Mouse (Mus musculus) gastrocnemius, adult 2 months (tissue): Measurements from ENCODE around the gene Ift20. TPM values are rescaled to one million over a fixed set of nuclear protein-coding genes. Genes with fewer than 3 reads are reported as not detected.

ENCODE experiments used
- DNase-seq: peaks from one replicate; pipeline ENCODE4 v3.0.0; 2022
- H3K27ac ChIP-seq: fragments of 200-600 bp; 2 replicates; pipeline ENCODE4 v1.8.1; 2022; ENCODE audit warnings: mild to moderate bottlenecking
- H3K4me3 ChIP-seq: fragments of 200-600 bp; 2 replicates; pipeline ENCODE4 v1.8.1; 2022; ENCODE audit warnings: mild to moderate bottlenecking, moderate library complexity
- CTCF ChIP-seq: fragments of 200-600 bp; IDR thresholded peaks from 2 replicates; pipeline ENCODE4 v1.8.1; 2022; ENCODE audit warnings: antibody characterized with exemption, mild to moderate bottlenecking, moderate library complexity
- intact Hi-C: fragments of 180-260 bp; cut with DNase I; formaldehyde crosslinking; loops from one replicate; pipeline ENCODE4 v1.15.1; 2025
- total RNA-seq, 2 experiments: library from RNA; stranded (reverse); gene quantifications; 2 replicates each; pipeline ENCODE4 v1.2.3; 2021

Ift20 gene
- total RNA-seq, 2 experiments from 2014 or later: 17.8 to 21.6 TPM

GRCm38 (mm10) chr11:78505430-78505829, 30.7 kb upstream of the Ift20 start:
- no peak overlapping the region for H3K27ac ChIP-seq
- no peak for TF ChIP-seq CTCF
- no peak overlapping the region for H3K4me3 ChIP-seq
- no peak for DNase-seq
- intact Hi-C loops: no loop called here

- peak; percentile 42 for TF ChIP-seq CTCF
- intact Hi-C loops: no loop called here
- no peak for DNase-seq
- H3K4me3 ChIP-seq: no peak overlapping the region
- H3K27ac ChIP-seq: no peak overlapping the region
Measured at GRCm38 (mm10) chr11:78509148-78509547, 27.0 kb upstream of the Ift20 start.

GRCm38 (mm10) chr11:78512025-78512957, 23.9 kb upstream of the Ift20 start, which contains the start of the genes Tmem199 and Poldip2:
Tmem199 (minus strand) TSS chr11:78512172.
Poldip2 (plus strand) TSS chr11:78512193.
- H3K4me3 ChIP-seq: peak within 1 kb of the TSS; percentile 79
- TF ChIP-seq CTCF: no peak
- intact Hi-C loops: loop anchor here (2.0 kb wide), 1 partner anchor 23 kb away; no protein-coding TSS in a partner anchor
- H3K27ac ChIP-seq: peak within 1 kb of the TSS; percentile 97
- peak; percentile 95 for DNase-seq

- DNase-seq: no peak
- Histone ChIP-seq H3K4me3 (peak overlapping the region; percentile 79), H3K27ac (peak overlapping the region; percentile 97; the same call in 1 of the 2 replicates)
- no peak for TF ChIP-seq CTCF
- intact Hi-C loops: loop anchor here (2.0 kb wide), 1 partner anchor 22 kb away; no protein-coding TSS in a partner anchor
Measured at GRCm38 (mm10) chr11:78513106-78513790, 22.9 kb upstream of the Ift20 start.

GRCm38 (mm10) chr11:78515549-78516325, 20.4 kb upstream of the Ift20 start:
- intact Hi-C loops: no loop called here
- DNase-seq: no peak
- no peak overlapping the region for H3K4me3 ChIP-seq
- peak; percentile 45 for TF ChIP-seq CTCF
- H3K27ac ChIP-seq: no peak overlapping the region

- H3K4me3 ChIP-seq: no peak overlapping the region
- DNase-seq: no peak
- TF ChIP-seq CTCF: no peak
- intact Hi-C loops: no loop called here
- no peak overlapping the region for H3K27ac ChIP-seq
Measured at GRCm38 (mm10) chr11:78518931-78519330, 17.2 kb upstream of the Ift20 start.

GRCm38 (mm10) chr11:78521880-78522279, 14.3 kb upstream of the Ift20 start:
- intact Hi-C loops: no loop called here
- H3K4me3 ChIP-seq: no peak overlapping the region
- H3K27ac ChIP-seq: peak overlapping the region; percentile 68
- no peak for TF ChIP-seq CTCF
- peak; percentile 48 for DNase-seq

GRCm38 (mm10) chr11:78522481-78522997, 13.6 kb upstream of the Ift20 start:
- intact Hi-C loops: no loop called here

GRCm38 (mm10) chr11:78523241-78523955, 12.8 kb upstream of the Ift20 start:
- intact Hi-C loops: no loop called here
- Histone ChIP-seq H3K4me3 (no peak overlapping the region), H3K27ac (peak overlapping the region; percentile 68)
- no peak for DNase-seq
- no peak for TF ChIP-seq CTCF

More at GRCm38 (mm10) chr11:78522481-78522997, 13.6 kb upstream of the Ift20 start:
- peak; percentile 44 for DNase-seq
- Histone ChIP-seq H3K27ac (peak overlapping the region; percentile 68), H3K4me3 (no peak overlapping the region)
- TF ChIP-seq CTCF: peak; percentile 57

- Histone ChIP-seq H3K27ac (no peak overlapping the region), H3K4me3 (no peak overlapping the region)
- no peak for DNase-seq
- no peak for TF ChIP-seq CTCF
- intact Hi-C loops: no loop called here
Measured at GRCm38 (mm10) chr11:78524838-78525237, 11.3 kb upstream of the Ift20 start.

- Histone ChIP-seq H3K27ac (no peak overlapping the region), H3K4me3 (no peak overlapping the region)
- DNase-seq: no peak
- intact Hi-C loops: no loop called here
- TF ChIP-seq CTCF: no peak
Measured at GRCm38 (mm10) chr11:78528714-78529113, 7.4 kb upstream of the Ift20 start.

GRCm38 (mm10) chr11:78530001-78530400, 6.2 kb upstream of the Ift20 start:
- Histone ChIP-seq H3K4me3 (peak overlapping the region; percentile 13; the same call in 1 of the 2 replicates), H3K27ac (peak overlapping the region; percentile 80)
- DNase-seq: no peak
- TF ChIP-seq CTCF: no peak
- intact Hi-C loops: no loop called here
